Mouse (Mus musculus): Measurements from ENCODE around the gene Elp1.

Gene Elp1

GRCm38 (mm10) chr4:56713155-56713554 is 89.0 kb downstream of the Elp1 start:
- no peak for DNase-seq (ENCODE audit: low read depth, low spot score)

GRCm38 (mm10) chr4:56702234-56702633 is 99.9 kb downstream of the Elp1 start:
- no peak for DNase-seq (ENCODE audit: low read depth, low spot score)

Data from retina, postnatal 7 days (tissue).